Mouse (Mus musculus) MEL (cell line): Measurements from ENCODE around the gene Rapgef4.

ENCODE experiments used
- BHLHE40 ChIP-seq: IDR thresholded peaks from 2 replicates; pipeline ENCODE4 v1.6.1; 2012; ENCODE audit warnings: low read depth, mild to moderate bottlenecking, inconsistent platforms, low read length, improper control_type of control experiment, borderline replicate concordance
- CTCF ChIP-seq, 3 experiments: IDR thresholded peaks in 2 of 3; conservative IDR thresholded peaks in 1 of 3; 2 replicates each; pipeline ENCODE4 v1.5.1; 2011 to 2012; ENCODE audit warnings: low read length in 3 of 3, low read depth in 2 of 3, mild to moderate bottlenecking in 2 of 3, improper control_type of control experiment in 1 of 3, inconsistent platforms in 1 of 3, mixed read lengths in 1 of 3, moderate library complexity in 1 of 3; ENCODE audit not compliant: control insufficient read depth in 1 of 3, insufficient read depth in 1 of 3, poor library complexity in 1 of 3, severe bottlenecking in 1 of 3
- MAFK ChIP-seq: IDR thresholded peaks from 2 replicates; pipeline ENCODE4 v1.6.1; 2011; ENCODE audit warnings: low read depth, mild to moderate bottlenecking, low read length, improper control_type of control experiment, borderline replicate concordance
- MYB ChIP-seq: IDR thresholded peaks from 2 replicates; pipeline ENCODE4 v1.6.1; 2011; ENCODE audit warnings: mild to moderate bottlenecking, low read depth, low read length, improper control_type of control experiment
- SMC3 ChIP-seq: IDR thresholded peaks from 2 replicates; pipeline ENCODE4 v1.6.1; 2011; ENCODE audit warnings: low read depth, low read length, improper control_type of control experiment
- TAL1 ChIP-seq: IDR thresholded peaks from 2 replicates; pipeline ENCODE4 v1.6.1; 2012; ENCODE audit warnings: mild to moderate bottlenecking, inconsistent platforms, low read length, moderate library complexity, mixed read lengths
- USF1 ChIP-seq: IDR thresholded peaks from 2 replicates; pipeline ENCODE4 v1.6.1; 2014; ENCODE audit warnings: low read depth, mild to moderate bottlenecking, inconsistent platforms, low read length, improper control_type of control experiment, moderate library complexity

DNA sequence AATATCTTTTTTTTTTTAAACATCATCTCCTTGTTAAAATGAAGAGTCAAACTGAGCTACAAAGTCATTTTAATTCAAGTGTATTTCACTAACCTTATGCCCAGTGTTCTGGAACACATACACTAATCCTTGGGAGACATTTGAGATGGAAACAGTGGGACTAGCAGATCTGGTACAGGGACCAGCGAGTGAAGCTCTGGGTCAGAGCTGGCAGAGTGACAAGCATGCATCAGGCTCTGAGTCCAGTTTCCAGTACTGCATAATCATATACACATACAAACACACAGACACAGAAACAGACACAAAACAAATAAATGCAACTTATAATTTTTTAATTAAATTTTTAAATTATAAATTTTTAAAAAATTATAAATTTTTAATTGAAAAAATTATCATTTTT, 48.0 kb downstream of the Rapgef4 start:
- TF ChIP-seq MYB (no peak), CTCF (IDR thresholded peaks at IDR 0.05 in 2 of 3, conservative IDR thresholded peaks at IDR 0.05 in 1 of 3; ENCODE audit: control insufficient read depth in 1 of 3, insufficient read depth in 1 of 3, low read depth in 2 of 3, low read length in 3 of 3, poor library complexity in 1 of 3, severe bottlenecking in 1 of 3) (no peak), TAL1 (no peak), BHLHE40 (no peak), SMC3 (no peak), MAFK (no peak), USF1 (no peak)
